Mouse (Mus musculus) olfactory bulb, adult 2 months (tissue): Measurements from ENCODE around the gene Pfkm.

Source experiments
- CTCF ChIP-seq: fragments of 200-500 bp; IDR thresholded peaks from 2 replicates; pipeline ENCODE4 v1.5.1; 2012; ENCODE audit warnings: low read depth, mild to moderate bottlenecking, low read length, moderate library complexity; ENCODE audit not compliant: insufficient read depth
- POLR2A ChIP-seq: fragments of 200-500 bp; IDR thresholded peaks from 2 replicates; pipeline ENCODE4 v1.6.1; 2012; ENCODE audit warnings: mild to moderate bottlenecking, low read depth, low read length, moderate library complexity; ENCODE audit not compliant: insufficient read depth

- no peak for TF ChIP-seq POLR2A
- no peak for TF ChIP-seq CTCF
Observed at GRCm38 (mm10) chr15:98043967-98044366, 48.4 kb upstream of the Pfkm start.
